Mouse (Mus musculus): ENCODE data around the gene Usp7. TPM values are rescaled to one million over a fixed set of nuclear protein-coding genes. Genes with fewer than 3 reads are reported as not detected.
A peak's percentile ranks its signal among the peaks of the same experiment; 100 is the strongest.

Gene Usp7
- polyA plus RNA-seq, 1 experiment from 2014 or later: 23.9 TPM

DNA sequence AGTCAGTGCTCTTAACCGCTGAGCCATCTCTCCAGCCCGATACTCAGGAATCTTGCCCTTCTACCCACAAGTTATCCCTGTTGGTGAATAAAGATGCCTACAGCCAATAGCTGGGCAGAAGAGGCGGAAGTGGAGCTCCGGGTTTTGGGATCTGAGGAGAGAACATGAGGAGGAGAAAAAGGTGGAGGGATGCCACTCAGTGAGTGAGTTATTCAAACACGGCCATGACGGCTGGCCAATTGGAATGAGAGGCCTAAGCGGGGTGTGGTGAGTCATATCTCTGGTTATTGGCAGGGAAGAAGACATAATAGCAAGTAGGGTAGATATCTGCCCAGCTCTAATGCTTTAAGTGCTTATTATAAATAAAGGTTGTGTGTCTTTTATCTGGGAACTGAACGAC is 43.2 kb downstream of the Usp7 start:
- no peaks in the 10 kb centered on the region for H3K4me1 ChIP-seq (ENCODE audit: control insufficient read depth, insufficient read depth, low read depth, low read length)
- ATAC-seq: no peak
- H3K9me3 ChIP-seq (ENCODE audit: control insufficient read depth, low read length): no peaks in the 10 kb centered on the region
- no peak overlapping the region for H3K4me2 ChIP-seq (ENCODE audit: low read length)
- H3K27me3 ChIP-seq (replicated peaks; ENCODE audit: control insufficient read depth, insufficient read depth, low read length): no peaks in the 10 kb centered on the region
- H3K4me3 ChIP-seq (ENCODE audit: low read length): no peak overlapping the region
- no peak overlapping the region for H3K9ac ChIP-seq (ENCODE audit: low read depth, low read length)
- 96% methylated on average over 8 of the region's 8 CpGs for WGBS
- no peaks in the 10 kb centered on the region for H3K36me3 ChIP-seq (ENCODE audit: control insufficient read depth, insufficient read depth, low read length)
- no peak overlapping the region for H3K27ac ChIP-seq (ENCODE audit: low read depth, low read length)

DNA sequence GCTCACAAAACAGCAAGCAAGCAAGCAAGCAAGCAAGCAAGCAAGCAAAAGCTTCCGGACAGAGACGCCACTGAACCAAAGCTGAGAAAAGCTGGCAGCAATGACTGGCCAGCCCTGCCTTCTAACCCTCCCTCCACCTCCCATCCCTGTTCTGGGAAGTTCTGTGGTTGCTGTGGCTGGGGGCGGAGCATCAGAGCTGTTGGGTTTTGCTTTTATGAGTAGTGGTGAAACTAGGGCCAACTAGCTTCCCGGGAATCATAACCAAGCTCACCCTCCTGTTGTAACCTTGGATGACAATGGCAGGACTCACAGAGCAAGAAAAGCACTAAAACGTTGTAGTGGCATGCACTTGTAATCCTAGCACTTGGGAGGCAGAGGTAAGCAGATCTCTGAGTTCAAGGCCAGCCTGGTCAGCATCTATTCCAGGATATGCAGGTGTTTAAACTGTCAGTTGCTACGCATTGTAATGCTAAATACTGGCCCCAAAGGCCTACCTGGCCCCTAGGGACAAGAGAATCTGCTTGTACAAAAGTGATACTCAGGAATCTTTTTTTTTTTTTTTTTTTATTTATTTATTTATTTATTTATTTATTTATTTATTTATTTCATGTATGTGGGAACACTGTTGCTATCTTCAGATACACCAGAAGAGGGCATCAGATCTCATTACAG is 43.8 kb downstream of the Usp7 start:
- ATAC-seq: no peak
- Histone ChIP-seq H3K9ac (ENCODE audit: low read depth, low read length) (no peak overlapping the region), H3K27me3 (replicated peaks; ENCODE audit: control insufficient read depth, insufficient read depth, low read length) (no peaks in the 10 kb centered on the region), H3K4me2 (ENCODE audit: low read length) (no peak overlapping the region), H3K4me3 (ENCODE audit: low read length) (no peak overlapping the region), H3K9me3 (ENCODE audit: control insufficient read depth, low read length) (no peaks in the 10 kb centered on the region), H3K27ac (ENCODE audit: low read depth, low read length) (no peak overlapping the region), H3K4me1 (ENCODE audit: control insufficient read depth, insufficient read depth, low read depth, low read length) (no peaks in the 10 kb centered on the region), H3K36me3 (ENCODE audit: control insufficient read depth, insufficient read depth, low read length) (no peaks in the 10 kb centered on the region)
- WGBS: 88% methylated on average over 6 of the region's 6 CpGs

DNA sequence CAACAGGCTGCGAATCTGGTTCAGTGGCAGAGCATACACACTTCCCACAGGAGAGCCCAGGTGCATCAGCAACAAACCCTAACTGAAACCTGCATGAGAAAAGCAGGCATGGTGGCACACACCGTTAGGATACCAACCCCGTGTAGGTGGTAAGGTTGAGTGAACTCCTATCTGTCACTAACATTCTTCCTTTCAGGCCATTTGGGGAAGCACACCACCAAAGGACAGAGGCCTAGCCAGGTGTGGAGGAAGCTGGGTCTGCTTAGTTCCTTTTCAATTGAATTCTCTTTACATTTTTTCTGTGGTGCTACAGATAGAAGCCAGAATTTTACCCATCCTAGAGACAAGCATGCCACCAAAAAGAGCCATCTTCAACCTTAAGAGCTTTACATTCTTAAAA is 44.3 kb downstream of the Usp7 start:
- no peaks in the 10 kb centered on the region for H3K36me3 ChIP-seq (ENCODE audit: control insufficient read depth, insufficient read depth, low read length)
- H3K4me3 ChIP-seq (ENCODE audit: low read length): no peak overlapping the region
- no peaks in the 10 kb centered on the region for H3K27me3 ChIP-seq (replicated peaks; ENCODE audit: control insufficient read depth, insufficient read depth, low read length)
- H3K27ac ChIP-seq (ENCODE audit: low read depth, low read length): no peak overlapping the region
- ATAC-seq: no peak
- no peak overlapping the region for H3K4me2 ChIP-seq (ENCODE audit: low read length)
- no peaks in the 10 kb centered on the region for H3K4me1 ChIP-seq (ENCODE audit: control insufficient read depth, insufficient read depth, low read depth, low read length)
- 82% methylated on average over 3 of the region's 3 CpGs for WGBS
- no peak overlapping the region for H3K9ac ChIP-seq (ENCODE audit: low read depth, low read length)
- H3K9me3 ChIP-seq (ENCODE audit: control insufficient read depth, low read length): no peaks in the 10 kb centered on the region

DNA sequence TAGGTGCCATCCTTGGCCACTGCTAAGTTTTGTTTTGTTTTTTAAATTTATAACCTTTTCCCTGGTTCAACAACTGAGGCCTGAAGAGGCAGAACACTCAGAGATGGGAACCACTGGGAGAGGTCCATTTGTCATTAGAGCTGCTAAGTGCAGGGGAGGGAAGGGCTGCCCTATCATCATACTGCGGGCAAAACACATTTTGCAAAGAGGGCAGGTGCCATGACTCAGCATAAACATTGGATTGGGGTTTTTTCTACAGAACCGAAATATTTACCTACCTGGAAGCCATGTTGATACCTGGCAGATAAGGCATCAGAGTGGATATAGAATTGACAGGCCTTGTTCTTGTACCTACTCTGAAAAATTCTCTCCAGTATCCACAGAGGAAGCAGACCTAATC is 45.6 kb downstream of the Usp7 start:
- Histone ChIP-seq H3K36me3 (ENCODE audit: control insufficient read depth, insufficient read depth, low read length) (no peaks in the 10 kb centered on the region), H3K4me3 (ENCODE audit: low read length) (no peak overlapping the region), H3K4me1 (ENCODE audit: control insufficient read depth, insufficient read depth, low read depth, low read length) (no peaks in the 10 kb centered on the region), H3K27me3 (replicated peaks; ENCODE audit: control insufficient read depth, insufficient read depth, low read length) (no peaks in the 10 kb centered on the region), H3K4me2 (ENCODE audit: low read length) (no peak overlapping the region), H3K27ac (ENCODE audit: low read depth, low read length) (no peak overlapping the region), H3K9ac (ENCODE audit: low read depth, low read length) (no peak overlapping the region), H3K9me3 (ENCODE audit: control insufficient read depth, low read length) (no peaks in the 10 kb centered on the region)
- WGBS: 80% methylated on average over 2 of the region's 2 CpGs
- no peak for ATAC-seq

DNA sequence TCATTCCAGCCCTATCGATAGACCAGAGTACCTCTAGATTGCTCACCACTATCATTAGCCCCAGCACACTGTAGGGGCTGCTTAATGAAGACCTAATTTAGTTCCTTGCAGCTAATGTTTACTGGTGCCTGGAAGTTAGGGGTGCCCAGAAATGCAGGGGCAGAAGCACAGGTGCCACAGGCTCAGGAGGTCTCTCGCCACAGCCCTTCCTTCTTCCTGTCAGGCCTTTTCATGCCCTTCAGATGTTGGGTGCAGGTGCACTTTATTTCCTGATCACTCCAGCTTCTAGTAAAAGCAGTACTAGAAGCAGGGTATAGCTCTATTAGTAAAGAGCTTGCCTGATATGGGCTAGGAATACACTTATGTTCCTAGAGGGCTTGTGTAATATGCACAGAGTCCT is 46.4 kb downstream of the Usp7 start:
- Histone ChIP-seq H3K4me1 (ENCODE audit: control insufficient read depth, insufficient read depth, low read depth, low read length) (no peaks in the 10 kb centered on the region), H3K27me3 (replicated peaks; ENCODE audit: control insufficient read depth, insufficient read depth, low read length) (no peaks in the 10 kb centered on the region), H3K27ac (ENCODE audit: low read depth, low read length) (no peak overlapping the region), H3K4me2 (ENCODE audit: low read length) (no peak overlapping the region), H3K36me3 (ENCODE audit: control insufficient read depth, insufficient read depth, low read length) (no peaks in the 10 kb centered on the region), H3K4me3 (ENCODE audit: low read length) (no peak overlapping the region), H3K9ac (ENCODE audit: low read depth, low read length) (no peak overlapping the region), H3K9me3 (ENCODE audit: control insufficient read depth, low read length) (no peaks in the 10 kb centered on the region)
- ATAC-seq: no peak
- 95% methylated on average over 2 of the region's 2 CpGs for WGBS

DNA sequence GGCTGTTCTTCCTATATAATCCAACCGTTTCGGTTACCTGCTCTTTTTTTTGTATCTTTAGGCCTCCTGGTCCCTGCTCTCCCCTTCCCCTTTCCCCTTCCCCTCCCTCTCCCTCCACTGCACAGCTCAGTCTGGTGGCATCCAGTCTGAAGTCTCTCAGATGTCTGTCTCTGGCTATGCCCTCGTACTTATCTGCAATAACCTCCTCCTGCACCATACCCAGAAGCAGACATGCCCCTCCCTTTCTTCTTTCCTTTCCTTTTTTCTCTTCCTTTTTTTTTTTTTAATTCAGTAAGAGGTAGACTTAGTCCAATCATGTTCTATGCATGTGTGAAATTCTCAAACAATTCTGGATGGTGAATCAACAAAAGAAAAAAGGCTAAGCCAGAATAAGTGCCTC is 48.1 kb downstream of the Usp7 start:
- no peaks in the 10 kb centered on the region for H3K27me3 ChIP-seq (replicated peaks; ENCODE audit: control insufficient read depth, insufficient read depth, low read length)
- no peak overlapping the region for H3K9ac ChIP-seq (ENCODE audit: low read depth, low read length)
- H3K4me1 ChIP-seq (ENCODE audit: control insufficient read depth, insufficient read depth, low read depth, low read length): no peaks in the 10 kb centered on the region; the same call in 1 of the 2 replicates
- H3K4me3 ChIP-seq (ENCODE audit: low read length): no peak overlapping the region
- WGBS: 77% methylated on average over 3 of the region's 3 CpGs
- H3K4me2 ChIP-seq (ENCODE audit: low read length): no peak overlapping the region
- H3K9me3 ChIP-seq (ENCODE audit: control insufficient read depth, low read length): no peaks in the 10 kb centered on the region
- H3K36me3 ChIP-seq (ENCODE audit: control insufficient read depth, insufficient read depth, low read length): no peaks in the 10 kb centered on the region
- no peak overlapping the region for H3K27ac ChIP-seq (ENCODE audit: low read depth, low read length)
- no peak for ATAC-seq

DNA sequence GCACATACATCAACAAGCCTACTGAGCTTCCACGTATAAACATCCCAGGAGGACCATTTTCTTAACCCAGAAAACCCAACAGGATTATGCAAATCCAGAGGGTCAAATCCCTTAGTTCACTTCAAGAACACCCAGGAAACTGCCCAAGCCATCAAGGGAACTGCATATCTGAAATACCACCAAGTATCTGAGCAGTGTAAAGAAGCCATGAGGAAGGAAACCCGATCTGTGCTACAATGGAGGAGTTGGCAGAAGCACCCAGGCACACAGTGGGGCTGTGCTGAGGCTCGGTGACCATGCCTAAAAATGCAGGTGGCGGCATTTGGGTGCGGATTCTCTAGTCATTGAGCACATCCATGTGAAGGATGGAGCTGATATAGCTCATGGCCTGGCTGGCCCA is 50.4 kb downstream of the Usp7 start:
- 77% methylated on average over 5 of the region's 5 CpGs for WGBS
- H3K4me1 ChIP-seq (ENCODE audit: control insufficient read depth, insufficient read depth, low read depth, low read length): peaks cover 7% of the 10 kb centered on the region
- H3K4me2 ChIP-seq (ENCODE audit: low read length): no peak overlapping the region
- no peaks in the 10 kb centered on the region for H3K9me3 ChIP-seq (ENCODE audit: control insufficient read depth, low read length)
- no peak overlapping the region for H3K4me3 ChIP-seq (ENCODE audit: low read length)
- no peak overlapping the region for H3K27ac ChIP-seq (ENCODE audit: low read depth, low read length)
- H3K27me3 ChIP-seq (replicated peaks; ENCODE audit: control insufficient read depth, insufficient read depth, low read length): no peaks in the 10 kb centered on the region
- no peaks in the 10 kb centered on the region for H3K36me3 ChIP-seq (ENCODE audit: control insufficient read depth, insufficient read depth, low read length)
- no peak for ATAC-seq
- no peak overlapping the region for H3K9ac ChIP-seq (ENCODE audit: low read depth, low read length)

DNA sequence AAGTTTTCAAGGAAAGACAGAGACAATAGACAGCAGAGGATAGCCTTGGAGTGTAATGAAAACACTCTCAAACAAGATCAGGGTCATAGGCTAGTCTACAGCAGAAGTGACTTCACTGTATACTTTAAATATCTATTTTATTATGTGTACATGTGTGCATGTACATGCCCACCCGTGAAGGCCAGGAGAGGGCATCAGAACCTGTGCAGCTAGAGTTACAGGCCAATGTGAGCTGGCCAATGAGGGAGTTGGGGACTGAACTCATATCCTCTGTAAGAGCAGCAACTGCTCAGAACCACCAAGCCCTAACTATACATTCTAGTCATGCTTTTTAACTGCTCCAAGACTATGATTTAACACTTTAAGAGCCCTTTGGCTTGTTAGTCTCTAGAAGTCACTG is 51.0 kb downstream of the Usp7 start:
- no peak for ATAC-seq
- H3K4me2 ChIP-seq (ENCODE audit: low read length): no peak overlapping the region
- no peak overlapping the region for H3K9ac ChIP-seq (ENCODE audit: low read depth, low read length)
- no peak overlapping the region for H3K4me3 ChIP-seq (ENCODE audit: low read length)
- no peaks in the 10 kb centered on the region for H3K9me3 ChIP-seq (ENCODE audit: control insufficient read depth, low read length)
- no peaks in the 10 kb centered on the region for H3K36me3 ChIP-seq (ENCODE audit: control insufficient read depth, insufficient read depth, low read length)
- no peak overlapping the region for H3K27ac ChIP-seq (ENCODE audit: low read depth, low read length)
- no peaks in the 10 kb centered on the region for H3K27me3 ChIP-seq (replicated peaks; ENCODE audit: control insufficient read depth, insufficient read depth, low read length)
- peaks cover 13% of the 10 kb centered on the region for H3K4me1 ChIP-seq (ENCODE audit: control insufficient read depth, insufficient read depth, low read depth, low read length)
- WGBS: 89% methylated on average over 1 of the region's 1 CpGs

DNA sequence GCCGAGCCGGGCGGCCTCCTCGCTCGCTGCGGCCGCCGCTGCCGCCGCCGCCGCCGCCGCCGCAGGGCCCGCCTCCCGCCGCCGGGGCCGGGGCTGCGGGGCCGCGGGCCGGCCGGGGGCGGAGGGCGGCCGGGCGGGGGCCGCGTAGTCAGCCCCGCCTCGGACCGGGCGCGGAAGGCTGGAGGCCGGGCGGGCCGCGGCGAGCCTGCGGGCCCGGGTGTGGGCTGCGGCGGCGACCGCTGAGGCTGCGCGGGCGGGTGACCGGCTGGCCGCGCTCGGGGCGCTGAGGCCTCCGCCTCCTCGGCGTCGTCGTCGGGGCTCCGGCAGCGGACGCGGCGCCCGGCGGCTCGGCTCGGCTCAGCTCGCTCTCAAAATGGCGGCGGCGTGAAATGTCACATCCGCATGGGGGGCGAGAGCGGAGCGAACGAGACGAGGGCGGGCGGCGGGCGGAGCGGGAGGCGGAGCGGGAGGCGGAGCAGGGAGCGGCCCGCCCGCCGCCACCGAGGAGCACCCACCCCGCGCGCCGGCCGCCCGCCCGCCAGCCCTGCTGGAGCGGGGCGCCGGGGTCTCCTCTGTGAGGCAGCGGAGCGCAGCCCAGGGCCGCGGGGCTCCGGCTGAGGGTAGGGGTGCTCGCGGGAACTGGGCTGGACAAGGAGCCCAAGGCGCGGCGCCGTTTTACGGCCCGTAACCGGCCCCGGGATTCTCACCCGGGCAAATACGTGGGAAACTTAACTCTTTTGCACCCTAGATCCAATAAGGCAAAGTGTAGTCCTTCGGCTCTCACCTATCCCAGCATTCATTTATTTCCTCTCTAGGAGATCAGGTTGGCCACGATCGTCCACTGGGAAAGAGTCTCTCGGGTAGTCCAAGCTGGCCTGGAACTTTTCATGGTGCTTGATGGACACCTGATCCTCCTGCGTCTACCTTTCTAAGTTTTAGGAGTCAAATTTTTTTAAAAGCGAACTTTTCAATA is 53.3 kb downstream of the Usp7 start:
- Histone ChIP-seq H3K36me3 (ENCODE audit: control insufficient read depth, insufficient read depth, low read length) (no peaks in the 10 kb centered on the region), H3K4me1 (ENCODE audit: control insufficient read depth, insufficient read depth, low read depth, low read length) (peaks cover 32% of the 10 kb centered on the region), H3K4me2 (ENCODE audit: low read length) (peak overlapping the region; percentile 59), H3K27ac (ENCODE audit: low read depth, low read length) (peak overlapping the region; percentile 97), H3K27me3 (replicated peaks; ENCODE audit: control insufficient read depth, insufficient read depth, low read length) (no peaks in the 10 kb centered on the region), H3K4me3 (ENCODE audit: low read length) (peak overlapping the region; percentile 99), H3K9ac (ENCODE audit: low read depth, low read length) (peak overlapping the region; percentile 97), H3K9me3 (ENCODE audit: control insufficient read depth, low read length) (no peaks in the 10 kb centered on the region)
- 2% methylated on average over 42 of the region's 126 CpGs for WGBS
- ATAC-seq: peak; percentile 94
